Comparison of ENCODE assay signal across 8 mouse cellular contexts in the genomic region with DNA sequence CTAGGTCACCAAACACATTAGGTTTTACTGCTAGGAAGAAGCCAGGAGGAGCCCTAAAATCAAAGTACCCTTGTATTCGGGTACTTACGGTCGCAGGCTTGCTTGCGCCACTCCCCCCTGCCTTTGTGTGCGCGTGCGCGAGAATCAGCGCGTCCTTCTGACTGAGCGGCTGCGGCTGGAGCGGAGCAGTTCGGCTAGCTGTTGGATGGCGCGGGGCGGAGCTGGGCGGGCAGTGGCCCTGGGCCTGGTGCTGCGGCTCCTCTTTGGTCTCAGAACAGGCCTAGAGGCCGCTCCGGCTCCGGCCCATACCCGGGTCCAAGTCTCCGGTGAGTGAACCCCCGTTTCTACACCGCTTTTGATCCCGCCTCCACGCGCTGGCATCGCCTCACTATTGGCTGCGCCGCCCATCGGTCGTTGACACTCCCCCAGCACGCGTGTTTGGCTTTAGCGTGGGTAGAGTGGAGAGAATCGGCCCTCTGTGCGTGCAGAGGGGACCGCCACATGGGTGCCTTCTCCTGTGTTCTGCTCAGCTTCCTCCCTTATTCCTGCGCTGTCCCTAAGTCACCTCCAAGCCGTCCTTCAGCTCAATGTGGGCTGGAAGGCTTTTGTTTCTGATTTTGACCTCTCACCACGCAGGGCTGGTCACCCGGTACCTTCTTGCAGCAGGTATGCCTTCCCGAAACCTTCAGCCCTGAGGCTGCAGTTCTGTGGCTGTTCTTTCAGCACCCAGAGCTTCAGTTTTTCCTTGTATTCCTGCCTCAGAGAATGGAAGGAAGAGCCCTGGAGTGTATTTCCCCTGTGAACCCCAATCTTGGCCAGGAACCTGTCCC. TPM values are rescaled to one million over a fixed set of nuclear protein-coding genes. Genes with fewer than 3 reads are reported as not detected.
A peak's percentile ranks its signal among the peaks of the same experiment; 100 is the strongest.
DNase-seq lines count a peak whose midpoint lies in the region; ATAC-seq lines count a peak whose summit lies in the region.

A gene (plus strand): TSS at position 126 of the 830 bp plus-strand sequence.

- peaks cover 18% of the 10 kb centered on the region for H3K4me1 ChIP-seq in hindbrain, embryonic 15.5 days (replicated peaks)

- under 1% methylated on average over 45 of the region's 45 CpGs for WGBS in hindbrain, embryonic 15.5 days

- peak within 1 kb of the TSS; percentile 86 for H3K27ac ChIP-seq in hindbrain, embryonic 15.5 days (replicated peaks)

- peak within 1 kb of the TSS; percentile 81 for H3K4me2 ChIP-seq in hindbrain, embryonic 15.5 days

- H3K4me3 ChIP-seq in hindbrain, embryonic 15.5 days, result peak within 1 kb of the TSS; percentile 94

- H3K9me3 ChIP-seq in hindbrain, embryonic 15.5 days, result no peaks in the 10 kb centered on the region

- peak; percentile 97 for ATAC-seq in hindbrain, embryonic 15.5 days (ENCODE audit: low FRiP score, low read depth)

- peak; percentile 94 for DNase-seq in R1 (ENCODE audit: low read depth, low spot score)
- peak; percentile 95 to 97 for DNase-seq in cerebellum, postnatal 25 days
- peak; percentile 95 to 96 for DNase-seq in frontal cortex, postnatal 36 days (ENCODE audit: low spot score in 2 of 2)
- DNase-seq in left cerebral cortex, adult 11 months (ENCODE audit: low spot score), result peak; percentile 88
- peak; percentile 93 to 94 for DNase-seq in lung, postnatal 4 days
- peak; percentile 89 for DNase-seq in retina, postnatal 7 days (ENCODE audit: low read depth, low spot score)
- peak; percentile 89 for DNase-seq in urinary bladder, adult 2 months (ENCODE audit: low spot score)

- H3K27me3 ChIP-seq in hindbrain, embryonic 15.5 days, result no peaks in the 10 kb centered on the region

- peak within 1 kb of the TSS; percentile 80 for H3K9ac ChIP-seq in hindbrain, embryonic 15.5 days

- peaks cover 17% of the 10 kb centered on the region for H3K36me3 ChIP-seq in hindbrain, embryonic 15.5 days

RNA-seq across cellular contexts. Expression of the gene that starts here (rescaled TPM):
- polyA plus RNA-seq in hindbrain, embryonic 15.5 days (2015; fragmentation: Nextera tagmentation; extraction: Ambion mirVana), result 54.7 and 55.3 TPM in 2 replicates
- polyA plus RNA-seq in urinary bladder, adult 2 months (2012; rRNA removed), result 21.4 and 21.5 TPM in 2 replicates

Comparison
In these comparisons a context has a peak if more than half of its experiments do, and no peak if none do; other contexts are left out.
1. Peak in every context shown above with its lines: DNase-seq, ATAC-seq, H3K4me3 ChIP-seq and H3K27ac ChIP-seq.